ENCODE assay signal across 33 mouse cellular contexts in the genomic region with DNA sequence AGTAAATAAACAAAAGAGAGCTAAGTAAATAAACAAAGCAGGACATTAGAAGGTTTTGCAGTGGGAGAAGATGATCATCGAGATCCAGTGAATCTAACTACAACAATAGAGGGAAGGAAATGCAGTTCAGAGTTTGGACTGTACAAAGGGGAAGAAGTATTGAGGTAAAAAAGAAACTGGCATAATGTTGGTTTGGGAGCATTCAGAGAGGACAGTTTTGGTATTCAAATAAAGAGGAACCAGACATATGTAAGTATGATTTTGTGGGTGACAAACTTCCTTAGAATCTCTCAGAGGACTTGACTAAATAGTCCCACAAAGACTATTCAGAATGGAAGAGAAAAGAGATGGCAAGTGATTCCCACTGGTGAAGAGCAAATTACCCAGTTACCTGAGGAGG. TPM values are rescaled to one million over a fixed set of nuclear protein-coding genes. Genes with fewer than 3 reads are reported as not detected.
A peak's percentile ranks its signal among the peaks of the same experiment; 100 is the strongest.
DNase-seq lines count a peak whose midpoint lies in the region; ATAC-seq and TF ChIP-seq lines count a peak whose summit lies in the region.
"Had no signal": no experiment of that assay in that cellular context is flagged by ENCODE, and none has a peak within 500 bp of the region (broad histone marks: within the 10 kb centered on the region; RNA-seq: fewer than 3 reads in every experiment).

No protein-coding gene starts in this region.

- no peaks in the 10 kb centered on the region for H3K9me3 ChIP-seq in hindbrain, postnatal 0 days (ENCODE audit: low read length)
- H3K9me3 ChIP-seq: embryonic facial prominence, embryonic 10.5 days; embryonic facial prominence, embryonic 15.5 days; forebrain, embryonic 12.5 days; heart, embryonic 12.5 days; liver, embryonic 12.5 days; neural tube, embryonic 12.5 days had no signal

- DNase-seq in layer of hippocampus, adult 2 months (ENCODE audit: low spot score in 2 of 2): no peak
- no peak for DNase-seq in layer of hippocampus, adult 18-20 months (ENCODE audit: low spot score in 2 of 2)
- DNase-seq in adipocyte (ENCODE audit: low spot score): peak; percentile 25
- DNase-seq in spleen, adult 18-20 months: no peak
- no peak for DNase-seq in hindbrain, postnatal 0 days (ENCODE audit: low spot score)
- no peak for DNase-seq in heart, adult 18-20 months
- DNase-seq: adrenal gland, adult 2 months; cerebellum, adult 18-20 months; cerebellum, postnatal 14 days; forebrain, postnatal 0 days; gastrocnemius, postnatal 25 days; heart, adult 2 months; heart, postnatal 4 days; kidney, adult 11 months; kidney, postnatal 36 days; layer of hippocampus, postnatal 36 days; left cerebral cortex, postnatal 4 days; liver, postnatal 0 days; retina, postnatal 1 day; right cerebral cortex, postnatal 14 days had no signal

- peak; percentile 51 to 59; a peak in 3 of 4 replicates for ATAC-seq in hematopoietic stem cell, adult 5-6 weeks (replicated peaks in 1 of 2; ENCODE audit: insufficient read depth in 1 of 2, low FRiP score in 2 of 2, low TSS enrichment in 1 of 2, low read depth in 1 of 2, poor library complexity in 2 of 2, severe bottlenecking in 2 of 2)
- ATAC-seq in neutrophil, adult 5-6 weeks (ENCODE audit: extremely low read depth, insufficient number of reproducible peaks, low FRiP score, poor library complexity, severe bottlenecking): 0 out of 2 replicates have a peak, but pooled peaks have one; percentile 23
- no peak for ATAC-seq in hindbrain, postnatal 0 days
- ATAC-seq: forebrain, postnatal 0 days; inflammation-experienced regulatory T-cells, adult 6 months; liver, embryonic 12.5 days; liver, postnatal 0 days; midbrain, embryonic 16.5 days had no signal

- no peak for TF ChIP-seq CTCF in layer of hippocampus, adult 2 months (conservative IDR thresholded peaks at IDR 0.05)
- no peak for TF ChIP-seq CTCF in hindbrain, postnatal 0 days (IDR thresholded peaks at IDR 0.05; ENCODE audit: low read depth)

- no peak overlapping the region for H3K9ac ChIP-seq in hindbrain, postnatal 0 days (replicated peaks; ENCODE audit: low read length)
- H3K9ac ChIP-seq: embryonic facial prominence, embryonic 15.5 days; forebrain, embryonic 12.5 days; forebrain, postnatal 0 days; heart, embryonic 12.5 days; hindbrain, embryonic 14.5 days; liver, embryonic 12.5 days; liver, postnatal 0 days; neural tube, embryonic 12.5 days had no signal

- H3K27ac ChIP-seq in layer of hippocampus, adult 2 months: peak overlapping the region; percentile 23; the same call in 1 of the 2 replicates
- no peak overlapping the region for H3K27ac ChIP-seq in hindbrain, postnatal 0 days
- H3K27ac ChIP-seq: embryonic facial prominence, embryonic 10.5 days; embryonic facial prominence, embryonic 15.5 days; forebrain, embryonic 12.5 days; heart, adult 2 months; hindbrain, embryonic 14.5 days; liver, embryonic 12.5 days; neural tube, embryonic 12.5 days had no signal

- no peak overlapping the region for H3K4me3 ChIP-seq in layer of hippocampus, adult 2 months
- H3K4me3 ChIP-seq in hindbrain, postnatal 0 days (ENCODE audit: low read length): no peak overlapping the region
- H3K4me3 ChIP-seq: embryonic facial prominence, embryonic 10.5 days; embryonic facial prominence, embryonic 15.5 days; forebrain, embryonic 12.5 days; heart, adult 2 months; heart, embryonic 12.5 days; liver, embryonic 12.5 days; myocyte; neural tube, embryonic 12.5 days had no signal

- WGBS in hindbrain, postnatal 0 days: 82% methylated on average over 1 of the region's 1 CpGs

- no peak overlapping the region for H3K4me2 ChIP-seq in hindbrain, postnatal 0 days (ENCODE audit: low read depth, low read length)
- H3K4me2 ChIP-seq: embryonic facial prominence, embryonic 15.5 days; forebrain, embryonic 12.5 days; heart, embryonic 12.5 days; hindbrain, embryonic 14.5 days; liver, embryonic 12.5 days; midbrain, embryonic 11.5 days; neural tube, embryonic 12.5 days had no signal

- no peaks in the 10 kb centered on the region for H3K27me3 ChIP-seq in hindbrain, postnatal 0 days (ENCODE audit: insufficient read depth, low read length)
- H3K27me3 ChIP-seq: embryonic facial prominence, embryonic 15.5 days; forebrain, embryonic 12.5 days; heart, embryonic 12.5 days; liver, embryonic 12.5 days; neural tube, embryonic 12.5 days had no signal

- H3K4me1 ChIP-seq in hindbrain, postnatal 0 days (ENCODE audit: insufficient read depth, low read length): no peaks in the 10 kb centered on the region
- H3K4me1 ChIP-seq: embryonic facial prominence, embryonic 10.5 days; embryonic facial prominence, embryonic 15.5 days; forebrain, embryonic 12.5 days; heart, embryonic 12.5 days; liver, embryonic 12.5 days; neural tube, embryonic 12.5 days had no signal

- H3K36me3 ChIP-seq in hindbrain, postnatal 0 days (ENCODE audit: insufficient read depth, low read length): no peaks in the 10 kb centered on the region
- H3K36me3 ChIP-seq: embryonic facial prominence, embryonic 10.5 days; embryonic facial prominence, embryonic 15.5 days; forebrain, embryonic 12.5 days; heart, embryonic 12.5 days; liver, embryonic 12.5 days; neural tube, embryonic 12.5 days had no signal

RNA-seq across cellular contexts. Expression of gene Gpr34, which starts 31.9 kb away (rescaled TPM):
- 10 to 100 TPM in 1 of 2 experiments, 1 to 10 TPM in 1; 8.7 to 11.7 TPM for total RNA-seq in layer of hippocampus, adult 2 months (2021)
- total RNA-seq in layer of hippocampus, adult 18-20 months (2021): 10 to 100 TPM in 1 of 2 experiments, 1 to 10 TPM in 1; 9.2 to 22.3 TPM
- 0.25 and 3.3 TPM in 2 replicates for total RNA-seq in hematopoietic stem cell, adult 5-6 weeks (2017)
- 2.2 and 3.4 TPM in 2 replicates for total RNA-seq in neutrophil, adult 5-6 weeks (2017)
- 2.4 and 4.2 TPM in 2 replicates for total RNA-seq in hindbrain, postnatal 0 days (2014; rRNA removed)
- 5.4 and 7.1 TPM in 2 replicates for polyA plus RNA-seq in hindbrain, postnatal 0 days (2015; fragmentation: Nextera tagmentation; extraction: Ambion mirVana)
- total RNA-seq in heart, adult 18-20 months (2021): 1 to 10 TPM in 1 of 2 experiments, under 1 TPM in 1; 0.79 to 1.5 TPM
- polyA plus RNA-seq: adrenal gland, adult 2 months; myocyte had no signal
